8 mouse cellular contexts compared by ENCODE assay signal in genomic region chr11:70000396-70000898, GRCm38 (mm10). TPM values are rescaled to one million over a fixed set of nuclear protein-coding genes. Genes with fewer than 3 reads are reported as not detected.
A peak's percentile ranks its signal among the peaks of the same experiment; 100 is the strongest.
DNase-seq lines count a peak whose midpoint lies in the region; ATAC-seq lines count a peak whose summit lies in the region.

Dvl2 (plus strand) TSS chr11:70000595.

- peak within 1 kb of the TSS; percentile 75 for H3K4me3 ChIP-seq in hindbrain, embryonic 15.5 days
- peak within 1 kb of the TSS; percentile 99 for H3K4me3 ChIP-seq in megakaryocyte, embryonic 14.5 days (replicated peaks)

- peak; percentile 76 for ATAC-seq in hindbrain, embryonic 15.5 days (ENCODE audit: low FRiP score, low read depth)

- peak within 1 kb of the TSS; percentile 74 for H3K9ac ChIP-seq in hindbrain, embryonic 15.5 days

- no peaks in the 10 kb centered on the region for H3K27me3 ChIP-seq in hindbrain, embryonic 15.5 days
- no peaks in the 10 kb centered on the region for H3K27me3 ChIP-seq in megakaryocyte, embryonic 14.5 days (replicated peaks)

- H3K4me1 ChIP-seq in hindbrain, embryonic 15.5 days (replicated peaks) = peaks cover 57% of the 10 kb centered on the region
- peaks cover 67% of the 10 kb centered on the region for H3K4me1 ChIP-seq in megakaryocyte, embryonic 14.5 days

- H3K27ac ChIP-seq in hindbrain, embryonic 15.5 days (replicated peaks) = peak within 1 kb of the TSS; percentile 98

- under 1% methylated on average over 47 of the region's 48 CpGs for WGBS in hindbrain, embryonic 15.5 days

- peaks cover 26% of the 10 kb centered on the region for H3K36me3 ChIP-seq in hindbrain, embryonic 15.5 days
- H3K36me3 ChIP-seq in megakaryocyte, embryonic 14.5 days (replicated peaks; ENCODE audit: low read length) = peaks cover 46% of the 10 kb centered on the region

- H3K4me2 ChIP-seq in hindbrain, embryonic 15.5 days = peak within 1 kb of the TSS; percentile 86

- no peaks in the 10 kb centered on the region for H3K9me3 ChIP-seq in hindbrain, embryonic 15.5 days
- no peaks in the 10 kb centered on the region for H3K9me3 ChIP-seq in megakaryocyte, embryonic 14.5 days

- peak; percentile 98 for DNase-seq in WW6 (ENCODE audit: low read depth, low spot score)
- peak; percentile 84 to 89 for DNase-seq in cerebellum, postnatal 36 days
- peak; percentile 89 for DNase-seq in frontal cortex, postnatal 36 days (ENCODE audit: low spot score in 2 of 2)
- peak; percentile 82 to 93 for DNase-seq in left cerebral cortex, adult 8-10 months (ENCODE audit: low spot score in 2 of 2)
- peak; percentile 94 to 98 for DNase-seq in right cerebral cortex, postnatal 10 days (ENCODE audit: low spot score in 2 of 2)
- peak; percentile 83 for DNase-seq in urinary bladder, postnatal 25 days (ENCODE audit: low spot score)

RNA-seq across cellular contexts. Expression of gene Dvl2, which starts in this region (rescaled TPM):
- polyA plus RNA-seq in hindbrain, embryonic 15.5 days (2015; fragmentation: Nextera tagmentation; extraction: Ambion mirVana) = 26.4 and 28.7 TPM in 2 replicates
- total RNA-seq in left cerebral cortex, adult 8-10 months (2022) = 10 to 100 TPM; 28.0 to 36.9 (median 32.9) TPM
- polyA plus RNA-seq in megakaryocyte, embryonic 14.5 days (2012; ENCODE audit: insufficient read depth, low replicate concordance) = 28.6 and 64.4 TPM in 2 replicates

Comparison
In these comparisons a context has a peak if more than half of its experiments do, and no peak if none do; other contexts are left out.
1. Peak in every context shown above with its lines: DNase-seq, ATAC-seq, H3K4me3 ChIP-seq and H3K27ac ChIP-seq.